Mouse (Mus musculus): ENCODE measurements at regions not wholly inside any gene's neighbourhood (a gene's known extent, or its start where the extent isn't known, plus 50 kb on each side); places are given as distances from the start of the nearest gene placed in this dataset.

DNA sequence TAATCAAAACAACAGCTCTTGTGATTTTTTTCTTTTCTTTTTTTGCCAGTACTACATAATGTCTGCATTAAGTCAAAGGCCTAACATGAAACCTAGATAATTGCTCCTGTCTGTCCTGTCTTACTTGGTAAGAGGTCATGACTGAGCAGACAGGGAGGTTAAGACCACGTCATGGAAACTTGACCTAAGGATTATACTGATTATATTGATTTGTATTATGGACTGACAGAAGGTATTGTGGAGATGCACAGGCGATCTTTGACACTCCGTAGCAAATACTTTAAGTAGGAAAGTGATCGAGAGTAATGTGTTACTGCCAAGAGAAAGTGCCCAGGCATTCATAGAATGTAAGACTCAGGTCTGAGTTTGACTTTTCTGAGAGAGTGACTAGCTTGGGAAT is 543.8 kb upstream of the Adgrl2 start:
- TF ChIP-seq EP300 (optimal IDR thresholded peaks at IDR 0.05): no peak
- TF ChIP-seq CTCF (IDR thresholded peaks at IDR 0.05; ENCODE audit: low read depth): no peak
